Mouse (Mus musculus) CD8-positive naive resting alpha-beta T cell, adult 2 months (primary cell): Measurements from ENCODE around the gene Ankrd10.
"Not testable (repeated sequence)": the region's sequence is repeated elsewhere in the genome, so short reads cannot be mapped to it uniquely, and the experiment has no call there.

ENCODE experiments used
- DNase-seq, 2 experiments: peaks; one replicate each; pipeline ENCODE4 v3.0.0; 2022; ENCODE audit warnings: low read depth in 2 of 2, low spot score in 2 of 2

Ankrd10 gene

DNA sequence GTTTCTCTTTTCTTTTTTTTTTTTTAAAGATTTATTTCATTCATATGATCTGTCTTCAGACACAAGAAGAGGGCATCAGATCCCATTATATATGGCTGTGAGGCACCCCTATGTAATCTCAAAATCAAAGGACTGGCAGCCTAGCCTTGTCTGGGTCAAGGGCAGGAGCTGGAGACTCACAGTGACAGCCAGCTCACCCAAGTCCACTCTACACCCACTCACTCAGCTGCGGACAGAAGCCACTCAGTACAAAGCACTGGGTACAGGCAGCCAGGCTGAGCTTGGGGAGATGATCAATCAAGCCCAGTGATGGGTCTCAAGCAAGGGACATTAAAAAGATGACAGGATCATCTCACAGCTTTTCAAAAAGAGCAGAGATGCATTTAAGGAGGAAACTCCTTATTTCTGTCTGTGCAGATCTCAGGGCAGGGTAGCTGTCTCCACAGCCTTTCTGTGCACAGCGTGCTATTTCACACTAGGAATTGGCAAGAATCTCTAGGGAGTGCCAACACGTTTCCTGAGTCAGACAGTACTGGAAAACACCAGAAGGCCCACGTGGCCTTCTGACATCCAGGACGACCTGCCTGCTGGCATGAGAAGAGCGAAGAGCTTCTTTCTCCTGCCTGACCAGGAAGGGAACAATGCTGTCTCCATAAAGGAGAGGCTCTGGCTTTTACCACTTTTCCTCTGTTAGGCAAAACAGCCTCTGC is 21.3 kb downstream of the Ankrd10 start:
- no peak for DNase-seq

DNA sequence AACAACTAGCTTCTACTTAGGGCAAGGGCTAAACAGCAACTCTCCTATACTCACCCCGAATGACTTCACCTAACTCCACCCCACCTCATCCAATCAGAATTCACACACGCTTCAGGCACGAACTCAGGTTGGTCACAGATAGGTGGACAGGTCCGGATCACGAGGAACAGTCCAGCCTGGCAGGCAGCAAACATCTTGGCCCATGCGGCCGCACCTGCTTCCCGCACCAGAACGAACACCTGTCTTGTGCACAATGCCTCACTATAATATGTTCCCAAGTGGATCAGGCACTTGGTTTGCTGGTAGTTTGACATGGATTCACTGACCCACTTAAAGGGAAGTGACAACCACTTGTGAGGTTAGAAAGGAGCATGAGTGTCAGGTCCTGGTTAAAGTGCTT is 26.7 kb downstream of the Ankrd10 start:
- DNase-seq = no peak

DNA sequence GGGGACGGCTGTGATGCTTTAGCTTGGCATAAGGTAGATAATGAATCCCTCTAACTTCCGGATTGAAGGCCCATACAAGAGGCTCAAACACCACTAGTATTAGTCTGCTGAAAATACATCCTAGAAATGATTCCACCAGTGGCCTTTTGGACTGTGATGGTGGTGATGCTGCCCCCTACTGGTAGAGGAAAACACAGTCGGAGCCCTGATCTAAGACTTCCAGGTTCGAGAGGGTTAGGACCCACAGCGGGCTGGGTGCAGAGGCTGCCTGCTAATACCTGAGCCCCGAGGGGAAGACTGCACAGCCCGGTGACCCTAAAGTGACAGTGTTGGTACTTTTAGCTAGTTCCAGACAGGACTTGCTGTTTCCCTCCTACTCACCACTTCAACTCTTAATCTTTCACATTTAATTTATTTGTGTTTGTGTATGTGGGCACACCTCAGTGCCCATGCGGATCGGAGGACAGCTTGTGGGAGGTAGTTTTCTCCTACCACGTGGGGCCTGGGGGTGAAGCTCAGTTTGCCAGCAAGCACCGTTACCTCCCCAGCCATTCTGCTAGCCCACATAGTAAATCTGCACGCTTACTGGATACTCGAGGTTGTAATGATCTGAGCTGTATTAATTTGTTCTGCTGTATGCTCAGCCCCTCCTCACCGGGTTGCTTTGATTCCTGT is 33.4 kb downstream of the Ankrd10 start:
- DNase-seq = peak; percentile 63 to 73

DNA sequence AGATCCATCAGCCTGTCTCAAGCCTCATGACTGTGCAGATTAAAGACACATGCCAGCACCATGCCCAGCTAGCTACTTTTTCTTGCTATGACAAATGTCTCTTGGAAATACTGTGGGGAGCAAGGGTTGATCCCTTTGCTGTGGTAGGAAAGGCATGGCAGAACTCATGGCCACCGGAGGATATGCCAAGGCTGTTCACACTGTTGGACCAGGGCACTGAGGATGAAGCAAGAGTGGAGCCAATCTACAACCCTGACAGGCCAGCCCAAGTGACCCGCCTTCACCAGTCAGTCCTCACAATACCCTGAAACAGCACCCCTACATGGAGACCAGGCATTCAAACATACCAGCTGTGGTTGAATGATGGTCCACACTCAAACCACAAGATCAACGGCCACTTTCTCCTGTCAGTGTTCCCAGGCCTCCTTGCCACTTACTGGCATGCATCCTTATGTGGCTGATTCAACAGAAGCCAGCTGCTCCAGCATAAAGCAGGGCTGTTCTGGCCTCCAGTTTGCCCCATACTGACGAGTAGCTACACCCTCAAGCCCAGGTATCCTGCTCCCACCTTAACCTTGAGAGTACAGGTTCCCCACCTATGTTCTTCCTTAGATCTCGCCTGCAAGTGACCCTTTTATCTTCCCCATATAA is 35.1 kb downstream of the Ankrd10 start:
- DNase-seq = no peak

DNA sequence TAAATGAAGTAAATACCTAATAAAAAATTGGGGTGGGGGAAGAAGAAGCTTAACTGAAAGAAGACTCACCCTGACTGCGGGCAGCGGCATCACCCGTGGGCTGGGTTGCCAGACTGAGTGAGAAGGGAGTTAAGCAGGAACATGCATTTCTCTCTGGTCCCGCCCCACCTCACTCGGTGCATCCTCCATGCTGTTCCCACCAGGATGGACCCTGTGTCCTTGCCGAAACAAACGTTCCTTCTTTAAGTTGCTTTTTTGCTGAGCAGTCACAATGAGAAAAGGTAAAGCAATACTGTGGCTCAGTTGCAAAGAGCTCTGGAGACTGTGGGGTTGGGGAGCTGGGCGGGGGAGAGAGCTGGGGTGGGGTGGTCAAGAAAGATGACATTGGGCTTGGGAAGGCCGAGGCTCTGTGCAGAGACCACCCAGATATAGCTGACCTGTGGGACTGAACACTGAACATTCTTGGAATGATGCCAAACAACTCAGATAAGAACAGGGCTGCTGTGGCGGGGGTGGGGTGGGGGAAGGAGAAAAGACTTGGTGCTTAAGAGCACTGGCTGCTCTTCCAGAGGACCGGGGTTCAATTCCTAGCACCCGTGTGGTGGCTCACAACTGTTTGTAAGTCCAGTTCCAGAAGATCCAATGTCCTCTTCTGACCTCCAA is 42.2 kb downstream of the Ankrd10 start:
- DNase-seq = no peak

DNA sequence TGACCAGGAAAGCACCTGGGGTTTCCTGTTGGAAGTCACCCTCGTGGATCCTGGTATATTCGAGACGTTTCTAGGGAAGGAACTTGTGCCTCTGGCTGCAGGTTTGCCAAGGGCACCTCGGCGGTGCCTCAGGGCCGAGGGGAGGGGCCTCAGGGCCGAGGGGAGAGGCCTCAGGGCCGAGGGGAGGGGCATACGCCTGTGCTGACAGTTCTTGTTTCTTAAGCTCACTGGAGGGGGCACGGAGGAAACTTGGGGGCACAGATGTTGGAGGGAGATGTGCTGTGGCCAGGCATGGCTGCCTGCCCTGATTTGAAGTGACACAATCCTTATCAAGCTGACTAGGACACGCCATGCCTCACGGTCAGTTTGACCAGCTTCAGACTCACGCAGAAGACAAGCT is 43.3 kb downstream of the Ankrd10 start:
- DNase-seq = no peak

DNA sequence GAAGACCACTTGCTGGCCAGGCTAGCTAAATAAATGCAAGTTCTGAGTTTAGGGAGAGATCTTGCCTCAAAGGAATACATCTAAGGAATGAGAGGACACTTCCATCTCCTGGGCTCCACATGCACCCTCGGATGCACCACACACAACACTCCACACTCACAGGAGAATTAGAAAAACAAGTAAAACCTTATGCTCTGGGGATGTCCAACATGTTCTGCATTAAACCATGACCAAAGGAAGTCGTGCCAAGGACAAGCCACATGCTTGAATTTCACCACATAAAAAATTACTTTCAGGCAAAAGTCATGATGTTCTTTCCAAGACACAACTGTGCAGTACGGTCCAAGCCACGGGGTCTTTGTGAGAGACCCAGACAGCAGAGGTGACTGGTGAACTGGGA is 43.7 kb downstream of the Ankrd10 start:
- DNase-seq = no peak

DNA sequence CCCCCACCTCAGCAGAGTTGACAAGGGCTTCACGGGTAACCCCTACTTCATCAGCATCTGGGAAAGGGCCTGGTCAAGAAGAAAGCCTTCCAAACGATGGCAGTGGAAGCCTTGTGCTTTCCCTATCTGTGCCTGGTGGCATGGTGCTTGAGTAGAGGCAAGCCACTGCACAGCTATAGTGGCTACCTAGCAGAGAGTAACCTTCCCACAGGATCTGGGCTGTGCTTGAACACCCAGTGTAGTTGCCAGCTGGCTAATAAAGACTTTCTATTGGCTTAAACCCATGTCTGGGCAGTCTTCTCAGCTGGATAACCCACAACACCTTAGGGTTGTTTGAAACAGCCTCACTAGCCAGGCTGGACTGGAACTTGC is 49.2 kb downstream of the Ankrd10 start:
- DNase-seq = no peak

DNA sequence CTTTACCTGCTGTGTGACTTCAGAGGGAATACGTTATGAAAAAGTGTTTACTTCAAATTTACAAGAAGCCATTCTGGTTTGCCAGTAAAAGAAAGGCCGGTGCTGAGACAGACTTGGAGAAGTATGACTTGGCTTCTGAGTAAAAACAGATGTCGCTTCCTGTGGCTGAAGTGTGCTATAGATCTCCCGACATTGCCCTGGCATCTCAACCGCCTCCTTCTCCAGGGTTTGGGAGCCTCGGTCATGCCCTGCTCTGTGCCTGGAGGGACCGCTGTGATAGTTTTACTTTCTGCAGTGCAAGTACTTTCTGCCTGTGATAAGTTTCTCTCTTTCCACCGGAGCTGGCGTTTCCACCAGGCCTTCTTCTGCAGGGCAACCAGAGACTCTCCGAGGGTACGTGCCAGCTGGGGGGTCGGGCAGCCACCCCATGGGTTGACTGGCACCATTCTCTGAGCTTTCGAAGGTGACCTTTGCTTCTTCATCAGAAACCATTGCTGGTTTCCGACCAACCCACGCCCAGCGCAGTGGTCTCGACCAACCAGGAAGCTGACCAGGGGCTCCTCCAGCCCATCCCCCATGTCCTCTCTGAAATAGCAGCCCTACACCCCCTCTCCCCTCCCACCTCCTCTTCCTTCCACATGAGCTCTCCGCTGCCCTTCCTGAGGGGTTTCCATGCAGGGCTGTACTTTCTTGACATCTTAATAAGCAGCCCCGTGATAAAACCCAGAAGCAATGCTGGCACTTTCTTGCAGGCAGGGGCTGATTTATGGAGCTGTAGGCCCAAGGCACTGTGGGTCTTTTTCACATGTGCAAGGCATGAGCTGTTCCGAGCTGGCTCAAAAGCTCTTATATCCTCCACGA is 49.8 kb downstream of the Ankrd10 start:
- DNase-seq = no peak

DNA sequence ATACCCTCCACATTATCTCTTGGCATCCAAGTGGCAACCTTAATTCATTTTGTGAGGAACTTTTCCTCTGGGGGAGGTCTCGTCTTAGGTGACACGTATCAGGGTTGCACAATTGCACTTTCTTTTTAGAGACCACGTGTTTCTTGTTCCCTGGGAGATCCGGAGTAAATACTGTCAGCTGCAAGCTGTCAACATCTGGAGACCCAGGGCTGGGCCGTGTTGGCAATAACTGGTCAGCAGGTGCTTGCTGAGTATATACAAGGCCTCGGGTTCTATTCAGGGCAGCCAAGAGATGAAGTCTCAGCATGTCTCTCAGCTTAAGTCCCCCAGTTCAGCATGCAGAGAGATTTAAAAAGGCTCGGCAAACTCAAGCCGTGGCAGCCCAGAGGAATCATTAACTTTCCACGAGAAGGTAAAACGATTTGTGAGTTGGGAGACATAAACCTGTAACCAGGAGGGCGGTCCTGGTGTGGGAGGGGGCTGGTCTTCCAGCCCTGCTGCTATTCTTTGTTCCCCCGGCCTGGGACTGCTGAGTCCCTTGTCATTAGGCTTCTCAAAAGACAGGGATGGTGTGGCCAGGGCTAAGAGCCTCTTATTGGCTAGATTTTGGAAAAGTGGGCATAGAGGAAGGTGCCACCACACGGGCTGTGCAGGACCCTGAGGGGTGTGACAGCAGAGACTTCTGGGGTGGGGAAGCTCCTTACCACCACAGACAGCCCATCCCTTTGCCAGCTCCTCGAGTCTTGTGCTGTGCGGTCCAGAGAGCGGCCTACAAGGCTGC is 59.8 kb downstream of the Ankrd10 start:
- DNase-seq = no peak

DNA sequence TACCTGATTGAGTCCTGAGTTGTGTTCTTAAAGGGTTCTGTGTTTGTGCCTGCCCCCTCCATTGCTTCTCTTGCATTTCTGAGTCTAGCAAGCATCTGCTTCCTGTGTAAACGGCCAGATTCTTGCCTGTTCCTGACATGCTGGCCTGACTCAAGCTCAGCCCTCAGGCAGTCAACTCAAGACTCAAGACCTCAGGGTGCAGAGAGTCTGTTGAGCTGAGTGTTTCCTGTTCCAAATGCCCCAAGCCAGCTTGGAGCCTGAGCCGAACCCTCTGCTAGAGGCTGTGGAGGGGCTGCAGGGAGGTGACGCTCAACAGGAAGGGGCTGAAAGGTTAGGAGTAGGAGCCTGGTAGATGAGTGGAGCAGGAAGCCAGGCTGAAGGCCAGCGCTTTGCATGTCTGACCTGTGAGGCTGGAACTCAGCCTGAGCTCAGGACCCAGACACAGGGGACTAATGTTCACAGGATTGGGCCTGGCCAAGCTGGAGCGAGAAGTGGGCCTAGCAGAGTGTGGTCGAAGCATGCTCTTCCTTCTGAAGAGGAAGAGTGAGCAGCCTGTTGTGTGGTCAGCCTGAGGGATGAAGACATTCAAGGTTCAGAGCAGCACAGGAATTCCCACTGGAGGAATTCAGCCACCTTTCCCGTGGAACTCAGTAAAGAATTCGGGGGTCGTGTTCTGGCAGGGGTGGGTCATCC is 60.5 kb downstream of the Ankrd10 start:
- DNase-seq = no peak

DNA sequence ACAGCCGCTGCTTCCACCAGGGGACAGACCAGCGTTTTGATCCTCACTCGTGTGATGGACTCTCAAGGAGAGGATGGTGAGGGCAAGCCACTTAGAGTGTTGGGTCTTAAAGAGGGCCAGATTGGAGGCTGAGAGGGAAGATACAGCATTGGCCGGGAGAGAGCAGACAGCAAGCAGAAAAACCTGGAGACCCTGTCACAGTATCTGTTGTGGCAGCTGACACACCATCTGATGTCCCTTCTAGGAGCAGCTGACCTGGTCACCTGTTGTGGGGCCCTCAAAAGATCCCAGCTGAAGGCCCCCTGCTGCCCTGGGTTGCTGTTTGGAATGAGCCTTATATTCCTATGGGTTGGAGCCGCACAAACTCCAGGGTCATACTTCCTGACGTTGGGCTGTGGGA is 63.1 kb downstream of the Ankrd10 start:
- DNase-seq = no peak

DNA sequence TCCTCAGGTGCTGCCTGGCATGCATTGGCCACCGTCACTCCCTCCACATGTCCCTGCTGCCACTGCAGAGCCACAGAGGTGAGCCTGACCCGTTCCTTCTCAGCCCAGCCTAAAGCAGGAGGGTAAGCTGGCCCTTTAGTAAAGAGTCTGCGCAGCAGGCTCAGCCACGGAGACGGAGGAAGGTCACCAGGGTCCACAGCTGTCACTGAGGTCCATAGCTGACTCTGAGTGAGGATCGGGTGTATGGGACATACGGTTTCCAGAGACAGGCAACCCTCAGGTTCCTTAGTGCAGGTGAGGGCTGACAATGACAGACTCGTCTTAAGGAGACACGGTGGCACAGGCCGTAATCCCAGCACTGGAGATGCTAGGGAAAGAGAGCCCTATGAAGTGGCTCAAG is 63.6 kb downstream of the Ankrd10 start:
- no peak for DNase-seq

DNA sequence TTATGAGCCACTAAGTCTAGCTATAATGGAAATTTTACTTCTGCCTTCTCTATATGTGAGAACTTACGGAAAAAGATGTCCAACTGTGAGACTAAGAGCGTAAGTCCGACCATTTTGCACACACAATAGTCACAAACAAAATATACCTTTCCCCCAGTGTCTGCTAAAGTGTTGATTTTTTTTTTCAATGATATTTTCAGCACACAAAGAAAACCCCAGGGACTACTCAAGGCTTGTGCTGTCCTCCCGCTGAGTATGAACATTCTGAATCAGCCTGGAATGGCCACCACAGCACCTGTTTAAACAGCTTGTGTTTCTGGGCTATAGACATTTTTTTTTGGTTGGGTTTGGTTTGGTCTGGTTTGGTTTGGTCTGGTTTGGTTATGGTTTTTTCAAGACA is 64.8 kb downstream of the Ankrd10 start:
- no peak for DNase-seq

DNA sequence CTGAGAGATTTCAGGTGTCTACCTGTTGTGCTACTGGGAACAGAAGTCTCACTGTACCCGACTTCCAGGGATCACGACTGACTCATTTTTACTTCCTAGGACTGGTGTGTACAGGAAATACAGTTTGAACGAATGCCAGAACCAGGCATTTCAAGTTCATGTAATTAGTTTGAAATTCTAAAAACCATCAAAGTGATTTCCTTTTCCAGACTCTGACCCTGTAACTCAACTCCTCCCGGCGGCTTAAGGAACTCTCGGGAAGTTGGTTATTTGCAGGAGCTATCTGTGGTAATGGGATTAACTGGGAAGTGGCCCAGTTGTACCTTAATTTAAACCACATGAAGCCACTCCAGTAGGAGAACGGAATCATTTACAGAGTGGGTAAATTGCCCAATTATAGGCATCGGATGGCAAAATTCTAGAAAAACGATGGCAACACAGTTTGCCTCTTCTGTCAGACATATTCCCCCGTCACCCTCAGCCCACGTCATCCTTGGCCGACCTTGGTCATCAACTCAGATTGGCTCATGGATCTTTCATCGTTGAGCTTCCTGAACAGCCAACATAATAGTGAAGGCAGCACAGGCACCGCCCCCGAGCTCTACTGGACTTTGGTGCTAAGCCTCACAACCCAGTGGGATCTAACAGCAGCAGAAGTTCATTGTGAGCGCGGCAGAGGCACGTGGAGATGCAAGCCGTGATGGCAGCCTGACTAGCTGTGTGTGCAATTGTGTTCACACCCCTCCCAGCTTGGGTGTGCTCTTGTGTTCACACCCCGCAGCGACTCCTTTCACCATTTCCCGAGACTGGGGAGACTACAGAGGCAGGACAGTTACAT is 66.1 kb downstream of the Ankrd10 start:
- DNase-seq = no peak

DNA sequence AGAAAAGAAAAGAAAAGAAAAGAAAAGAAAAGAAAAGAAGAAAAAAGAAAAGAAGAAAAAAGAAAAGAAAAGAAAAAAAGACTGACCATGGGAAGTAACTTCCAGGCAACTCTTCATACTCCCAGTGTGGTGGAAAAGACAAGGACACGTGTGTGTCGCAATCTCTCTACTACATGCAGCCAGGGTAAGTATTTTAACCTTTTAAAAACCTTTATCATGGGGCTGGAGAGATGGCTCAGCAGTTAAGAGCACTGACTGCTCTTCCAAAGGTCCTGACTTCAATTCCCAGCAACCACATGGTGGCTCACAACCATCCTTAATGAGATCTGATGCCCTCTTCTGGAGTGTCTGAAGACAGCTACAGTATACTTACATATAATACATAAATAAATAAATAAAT is 67.4 kb downstream of the Ankrd10 start:
- DNase-seq = not testable (repeated sequence)

DNA sequence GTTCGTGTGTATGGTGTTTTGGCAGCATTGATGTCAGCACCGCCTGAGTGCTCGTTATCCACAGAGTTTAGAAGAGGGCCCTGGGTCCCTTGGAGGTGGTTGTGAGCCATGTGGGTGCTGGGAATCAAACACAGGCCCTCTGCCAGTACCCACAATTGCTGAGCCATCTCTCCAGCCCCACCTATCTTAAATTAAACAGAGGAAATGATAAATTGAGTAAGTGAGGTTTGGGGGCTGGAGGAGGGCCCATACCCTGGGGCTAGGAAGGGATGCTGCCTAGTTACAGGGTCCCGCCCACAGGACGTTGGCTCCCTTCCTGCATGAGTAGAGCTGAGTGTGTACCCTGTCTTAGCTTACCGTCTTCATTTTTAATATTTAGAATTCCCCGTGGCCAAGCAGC is 70.8 kb downstream of the Ankrd10 start:
- DNase-seq = no peak

DNA sequence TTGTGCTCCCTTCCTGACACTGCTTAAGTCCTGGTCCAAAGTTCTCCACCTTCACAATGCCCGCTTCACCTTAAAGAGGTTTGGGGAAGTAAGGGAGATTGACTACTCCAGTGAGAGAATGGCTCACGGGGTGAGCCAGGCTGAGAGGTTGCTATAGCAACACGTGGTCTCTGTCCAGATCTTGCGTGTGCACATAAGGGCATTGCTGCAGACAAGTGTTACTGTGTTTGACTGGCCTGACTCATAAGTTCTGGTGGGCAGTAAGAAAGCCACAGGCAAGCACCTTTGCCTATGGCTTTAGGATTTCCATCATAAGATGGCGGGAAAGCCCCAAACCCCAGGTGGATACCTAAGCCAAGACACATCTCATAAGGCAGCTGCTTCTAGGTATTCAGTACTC is 71.3 kb downstream of the Ankrd10 start:
- no peak for DNase-seq
